Mouse (Mus musculus): ENCODE results near the gene Vasp.

DNA sequence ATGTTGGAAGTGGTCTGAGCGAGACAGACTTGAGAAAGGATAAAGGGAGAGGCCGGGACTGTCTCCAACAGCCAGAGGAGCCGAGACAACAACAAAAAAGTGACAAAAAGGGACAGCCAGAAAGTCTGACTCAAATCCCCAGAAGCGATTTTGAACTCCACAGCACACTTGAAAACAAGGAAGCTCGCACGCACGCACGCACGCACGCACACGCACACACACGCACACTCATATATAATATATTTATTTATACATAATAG lies 31.4 kb upstream of the Vasp start:
- TF ChIP-seq CTCF (IDR thresholded peaks at IDR 0.05; ENCODE audit: extremely low read depth, insufficient read depth, insufficient read length, insufficient replicate concordance) (no peak), POLR2A (IDR thresholded peaks at IDR 0.05; ENCODE audit: low read depth, low read length) (no peak)
